Mouse (Mus musculus) lung, adult 2 months (tissue): ENCODE results near the gene Ptprr.

ENCODE experiments used
- CTCF ChIP-seq: fragments of 200-500 bp; IDR thresholded peaks from 2 replicates; pipeline ENCODE4 v1.5.1; 2011; ENCODE audit warnings: mild to moderate bottlenecking, low read length, control low read depth; ENCODE audit not compliant: insufficient read depth
- POLR2A ChIP-seq: fragments of 200-500 bp; IDR thresholded peaks from 2 replicates; pipeline ENCODE4 v1.6.1; 2011; ENCODE audit warnings: low read depth, mild to moderate bottlenecking, control low read depth, low read length, borderline replicate concordance; ENCODE audit errors: extremely low read depth

- no peak for TF ChIP-seq CTCF
- TF ChIP-seq POLR2A: no peak
Measured at GRCm38 (mm10) chr10:116108176-116108575, 90.2 kb downstream of the Ptprr start.
